Mouse (Mus musculus): ENCODE results near the gene Brix1.

DNA sequence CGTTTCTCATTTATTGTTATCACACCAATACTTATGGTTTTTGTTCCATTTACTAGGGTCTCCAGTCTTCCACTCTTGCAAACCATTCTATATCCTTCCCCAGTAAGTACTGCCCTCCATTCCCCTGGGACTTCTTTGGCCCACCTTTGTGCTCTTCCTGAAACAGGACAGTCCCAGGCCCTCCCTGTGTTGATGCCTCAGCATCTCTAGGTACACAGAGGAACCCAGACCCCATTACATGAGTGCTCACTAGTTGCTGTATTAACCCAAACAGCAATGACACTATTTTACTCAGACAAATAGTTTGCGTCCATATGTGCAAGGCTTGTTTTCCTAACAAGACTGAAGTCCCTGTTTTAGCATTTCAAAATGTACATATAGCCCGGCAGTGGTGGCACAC, 17.0 kb downstream of the Brix1 start:
- TF ChIP-seq CTCF (IDR thresholded peaks at IDR 0.05; ENCODE audit: insufficient read depth, low read depth, low read length), result no peak
- TF ChIP-seq POLR2A (IDR thresholded peaks at IDR 0.05; ENCODE audit: insufficient read depth, low read depth, low read length), result no peak

Data from olfactory bulb, adult 2 months (tissue).